Mouse (Mus musculus) large intestine, adult 2 months (tissue): Measurements from ENCODE around the gene Cyp2c23. TPM values are rescaled to one million over a fixed set of nuclear protein-coding genes. Genes with fewer than 3 reads are reported as not detected.

Experiments
- DNase-seq: peaks from one replicate; pipeline ENCODE4 v3.0.0-alpha.2; 2012; ENCODE audit warnings: low read depth, low spot score
- WGBS: fragments of 180-500 bp; shearing (Covaris S2); methylation state at CpG from one replicate; pipeline ENCODE4 v1.1.7; 2018; 5-methylcytosine and 5-hydroxymethylcytosine counted together
- polyA plus RNA-seq: library from polyadenylated mRNA; depleted of rRNA; stranded (reverse); fragments of >200 nt; gene quantifications from 2 replicates; pipeline ENCODE4 v1.2.3, GENCODE M21; 2012; rRNA removed

The Cyp2c23 gene
- polyA plus RNA-seq, 1 experiment: 0.48 TPM

- DNase-seq: no peak
- WGBS: 85% methylated on average over 3 of the region's 3 CpGs
Observed at GRCm38 (mm10) chr19:43977799-43978198, 51.2 kb downstream of the Cyp2c23 start.

- no peak for DNase-seq
- 41% methylated on average over 6 of the region's 6 CpGs for WGBS
Observed at GRCm38 (mm10) chr19:43976661-43977060, 52.3 kb downstream of the Cyp2c23 start.

- WGBS: 92% methylated on average over 6 of the region's 6 CpGs
- no peak for DNase-seq
Observed at GRCm38 (mm10) chr19:43974221-43974620, 54.8 kb downstream of the Cyp2c23 start.

GRCm38 (mm10) chr19:43973711-43974110, 55.3 kb downstream of the Cyp2c23 start:
- DNase-seq: no peak
- WGBS: 80% methylated on average over 9 of the region's 9 CpGs

GRCm38 (mm10) chr19:43972129-43972528, 56.9 kb downstream of the Cyp2c23 start:
- WGBS: 90% methylated on average over 8 of the region's 8 CpGs
- DNase-seq: no peak

DNA sequence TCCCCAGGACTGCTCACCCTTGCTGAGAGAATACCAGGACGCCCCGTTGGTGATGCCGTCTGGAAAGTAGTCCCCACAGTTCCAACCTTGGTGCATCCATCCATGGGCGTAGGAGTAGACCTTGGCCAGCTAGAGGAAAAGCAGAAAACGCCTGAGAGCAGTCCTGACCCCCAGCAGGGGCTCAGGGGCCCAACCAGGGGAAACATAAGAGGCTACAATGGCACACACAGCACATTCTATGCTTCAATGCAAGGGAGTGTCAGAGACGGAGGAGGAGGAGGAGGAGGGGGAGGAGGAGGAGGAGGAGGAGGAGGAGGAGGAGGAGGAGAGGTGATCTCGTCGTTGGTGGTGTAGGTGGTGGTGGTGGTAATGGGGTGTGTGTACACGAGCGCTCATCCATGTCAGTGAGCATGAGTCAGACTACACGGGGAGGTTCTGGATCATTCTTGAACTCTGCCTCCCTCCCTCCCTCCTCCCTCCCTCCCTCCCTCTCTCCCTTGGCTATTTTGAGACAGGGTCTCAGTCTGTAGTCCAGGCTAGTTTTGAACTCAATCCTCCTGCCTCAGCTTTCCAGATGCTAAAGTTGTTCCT, 60.5 kb downstream of the Cyp2c23 start:
- WGBS: 62% methylated on average over 10 of the region's 11 CpGs
- DNase-seq: no peak

- no peak for DNase-seq
- WGBS: 63% methylated on average over 2 of the region's 2 CpGs
Observed at GRCm38 (mm10) chr19:43966481-43966880, 62.5 kb downstream of the Cyp2c23 start.

DNA sequence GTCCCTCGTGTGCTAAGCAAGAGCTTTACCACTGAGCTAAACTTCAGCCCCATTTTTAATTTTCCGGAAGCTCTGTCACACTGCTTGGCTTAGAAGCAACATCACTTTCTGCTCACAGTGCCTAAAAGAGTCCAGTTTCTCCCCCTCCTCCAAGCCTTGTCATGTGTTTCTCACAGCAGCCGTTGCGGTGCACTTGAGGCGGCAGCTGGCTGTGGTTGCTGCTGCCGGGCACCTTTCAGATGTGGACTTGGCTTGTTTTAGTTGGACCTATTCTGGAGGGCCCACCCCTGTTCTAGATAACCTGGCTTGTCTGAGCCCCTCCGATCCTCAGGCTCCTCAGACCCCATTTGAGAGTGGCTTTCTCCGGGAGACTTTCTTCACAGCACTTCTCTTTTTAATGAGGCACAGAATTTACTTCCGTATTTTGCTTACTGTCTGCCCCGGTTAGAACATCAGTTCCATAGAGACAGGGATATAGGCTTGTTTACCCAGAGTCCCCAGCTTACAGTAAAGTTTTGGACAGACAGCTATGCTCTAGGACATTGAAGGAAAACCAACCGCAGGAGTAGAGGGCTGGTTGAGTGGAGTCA, 63.4 kb downstream of the Cyp2c23 start:
- no peak for DNase-seq
- 71% methylated on average over 11 of the region's 11 CpGs for WGBS

DNA sequence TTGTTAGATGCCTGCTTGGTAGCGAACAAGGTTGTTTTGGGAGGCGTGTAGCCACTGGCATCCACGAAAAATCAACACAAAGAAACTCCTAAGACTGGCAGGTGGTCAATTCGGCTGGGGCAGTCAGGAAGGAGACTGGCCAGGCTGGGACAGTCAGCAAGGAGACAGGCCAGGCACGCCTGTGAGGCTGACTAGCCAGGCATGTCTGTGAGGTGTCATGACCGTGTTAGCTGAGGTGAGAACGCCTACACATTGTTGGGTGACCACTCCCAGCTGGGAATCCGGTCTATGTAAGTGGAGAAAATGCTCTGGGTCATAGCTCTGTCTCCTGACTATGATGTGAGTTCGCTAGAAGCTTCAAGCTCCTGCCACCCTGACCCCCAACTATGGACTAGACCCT, 66.2 kb downstream of the Cyp2c23 start:
- 63% methylated on average over 9 of the region's 9 CpGs for whole genome bisulfite sequencing
- DNase-seq: no peak

GRCm38 (mm10) chr19:43961185-43961584, 67.8 kb downstream of the Cyp2c23 start:
- no peak for DNase-seq
- 91% methylated on average over 2 of the region's 2 CpGs for WGBS

GRCm38 (mm10) chr19:43960014-43960413, 69.0 kb downstream of the Cyp2c23 start:
- DNase-seq: no peak
- 84% methylated on average over 11 of the region's 11 CpGs for WGBS

- WGBS: 23% methylated on average over 2 of the region's 2 CpGs
- peak; percentile 75 for DNase-seq
Observed at GRCm38 (mm10) chr19:43959162-43959561, 69.8 kb downstream of the Cyp2c23 start.

DNA sequence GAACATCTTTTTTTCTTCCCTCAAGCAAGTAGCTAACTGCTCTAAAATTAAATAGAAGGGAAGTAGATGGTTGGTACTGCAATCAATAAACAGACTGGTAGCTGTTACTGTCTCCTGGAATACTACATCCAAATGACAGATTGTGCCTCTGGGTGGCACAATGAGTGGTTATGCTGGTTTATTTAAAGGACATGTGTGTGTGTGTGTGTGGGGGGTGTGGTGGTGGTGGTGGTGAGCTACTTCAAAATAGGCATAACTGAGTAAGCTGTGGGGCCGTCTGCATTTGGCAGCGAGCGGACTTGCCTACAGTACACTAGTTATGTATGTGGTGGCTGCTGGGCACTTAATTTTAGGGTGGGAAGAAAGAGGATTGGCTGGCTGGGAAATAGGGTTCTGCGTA, 71.1 kb downstream of the Cyp2c23 start:
- no peak for DNase-seq
- WGBS: 75% methylated on average over 4 of the region's 4 CpGs

DNA sequence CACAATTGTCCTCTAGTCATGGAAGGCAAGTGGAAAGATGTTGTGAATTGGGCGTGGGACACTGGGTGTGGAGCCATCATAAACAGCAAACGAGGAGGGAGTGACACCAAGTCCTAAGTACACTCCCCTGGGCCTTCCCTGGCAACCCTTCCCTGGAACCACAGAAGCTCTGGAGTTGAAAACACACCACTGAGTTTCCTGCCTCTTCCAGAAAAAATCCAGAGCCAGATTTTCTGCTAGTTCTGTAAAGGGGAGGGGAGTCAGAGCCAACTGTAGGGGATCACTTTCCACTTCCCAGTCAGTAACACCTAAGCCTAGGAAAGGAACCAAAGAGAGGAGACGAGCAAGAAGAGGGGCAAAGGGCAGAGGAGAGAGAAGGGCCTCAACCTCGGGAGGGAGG, 71.6 kb downstream of the Cyp2c23 start:
- WGBS: 8% methylated on average over 4 of the region's 4 CpGs
- peak; percentile 91 for DNase-seq

GRCm38 (mm10) chr19:43955266-43955665, 73.7 kb downstream of the Cyp2c23 start:
- 78% methylated on average over 5 of the region's 5 CpGs for WGBS
- DNase-seq: no peak

Other genes starting within 250 kb of the Cyp2c23 start
- gene Abcc2, start 247.0 kb downstream of the Cyp2c23 start, polyA plus RNA-seq: 6.2 and 50.4 TPM in 2 replicates
- 42.1 and 59.0 TPM in 2 replicates for gene Dnmbp, start 89.0 kb downstream of the Cyp2c23 start, polyA plus RNA-seq
- gene Cpn1, start 42.7 kb downstream of the Cyp2c23 start, polyA plus RNA-seq: 1.4 and 2.4 TPM in 2 replicates
- 15.8 and 23.7 TPM in 2 replicates for gene Erlin1, start 40.6 kb upstream of the Cyp2c23 start, polyA plus RNA-seq
- gene Chuk, start 78.3 kb upstream of the Cyp2c23 start, polyA plus RNA-seq: 14.1 and 27.9 TPM in 2 replicates
- 5.8 and 6.4 TPM in 2 replicates for gene Cwf19l1, start 106.7 kb upstream of the Cyp2c23 start, polyA plus RNA-seq
- gene Bloc1s2, start 117.2 kb upstream of the Cyp2c23 start, polyA plus RNA-seq: 31.0 and 32.4 TPM in 2 replicates
- gene Pkd2l1, start 163.2 kb upstream of the Cyp2c23 start, polyA plus RNA-seq: 0.11 and 0.40 TPM in 2 replicates
- not detected in 2 replicates for gene Scd3, start 174.1 kb upstream of the Cyp2c23 start, polyA plus RNA-seq